Mouse (Mus musculus) embryonic facial prominence, embryonic 10.5 days (tissue): ENCODE measurements around the gene Dynlt1b. TPM values are rescaled to one million over a fixed set of nuclear protein-coding genes. Genes with fewer than 3 reads are reported as not detected.
"Not testable (repeated sequence)": the region's sequence is repeated elsewhere in the genome, so short reads cannot be mapped to it uniquely, and the experiment has no call there.

Experiments used
- DNase-seq: peaks from one replicate; pipeline ENCODE4 v3.0.0-alpha.2; 2017; ENCODE audit warnings: low spot score
- H3K27ac ChIP-seq: fragments of 300-500 bp; sonication (generic); replicated peaks from 2 replicates; pipeline ENCODE4 v1.5.1; 2016; ENCODE audit warnings: mild to moderate bottlenecking
- H3K27me3 ChIP-seq: fragments of 300-500 bp; sonication (generic); replicated peaks from 2 replicates; pipeline ENCODE4 v1.6.1; 2016; ENCODE audit warnings: low read depth, mild to moderate bottlenecking; ENCODE audit not compliant: poor library complexity, severe bottlenecking
- H3K36me3 ChIP-seq: fragments of 300-500 bp; sonication (generic); replicated peaks from 2 replicates; pipeline ENCODE4 v1.6.1; 2016; ENCODE audit warnings: mild to moderate bottlenecking, moderate library complexity
- H3K4me1 ChIP-seq: fragments of 300-500 bp; sonication (generic); 2 replicates; pipeline ENCODE4 v1.6.1; 2016
- H3K4me3 ChIP-seq: fragments of 300-500 bp; sonication (generic); 2 replicates; pipeline ENCODE4 v1.5.1; 2016; ENCODE audit warnings: mild to moderate bottlenecking, moderate library complexity
- H3K9me3 ChIP-seq: fragments of 300-500 bp; sonication (generic); 2 replicates; pipeline ENCODE4 v1.6.1; 2016; ENCODE audit warnings: mild to moderate bottlenecking
- WGBS: fragments of 180-500 bp; shearing (Covaris S2); methylation state at CpG from one replicate; pipeline ENCODE4 v1.1.7; 2016; 5-methylcytosine and 5-hydroxymethylcytosine counted together
- polyA plus RNA-seq: library from polyadenylated mRNA; unstranded; fragments of >200 nt; fragmentation: Nextera tagmentation; extraction: Ambion mirVana; gene quantifications from 2 replicates; pipeline ENCODE4 v1.2.1, GENCODE M21; 2016

Gene Dynlt1b
- polyA plus RNA-seq, 1 experiment from 2014 or later: 495 TPM

GRCm38 (mm10) chr17:6454703-6455102 lies 24.8 kb downstream of the Dynlt1b start:
- H3K36me3 ChIP-seq: peaks cover 42% of the 10 kb centered on the region
- not testable (repeated sequence) for H3K4me3 ChIP-seq, H3K9me3 ChIP-seq, H3K27ac ChIP-seq, H3K4me1 ChIP-seq, H3K27me3 ChIP-seq
- peak; percentile 6 for DNase-seq
- 94% methylated on average over 2 of the region's 2 CpGs for WGBS

GRCm38 (mm10) chr17:6455883-6456282 lies 26.0 kb downstream of the Dynlt1b start:
- H3K4me3 ChIP-seq, H3K4me1 ChIP-seq, H3K27ac ChIP-seq, H3K9me3 ChIP-seq, DNase-seq, H3K27me3 ChIP-seq: not testable (repeated sequence)
- peaks cover 46% of the 10 kb centered on the region for H3K36me3 ChIP-seq
- 94% methylated on average over 12 of the region's 12 CpGs for WGBS

- 94% methylated on average over 18 of the region's 22 CpGs for WGBS
- H3K36me3 ChIP-seq: peaks cover 54% of the 10 kb centered on the region
- H3K4me3 ChIP-seq, H3K27me3 ChIP-seq, H3K27ac ChIP-seq, DNase-seq, H3K9me3 ChIP-seq, H3K4me1 ChIP-seq: not testable (repeated sequence)
Measured at GRCm38 (mm10) chr17:6456614-6457402, 26.9 kb downstream of the Dynlt1b start.

GRCm38 (mm10) chr17:6461083-6461595 lies 31.2 kb downstream of the Dynlt1b start:
- not testable (repeated sequence) for H3K4me3 ChIP-seq, H3K27ac ChIP-seq, H3K9me3 ChIP-seq, DNase-seq, H3K4me1 ChIP-seq, H3K27me3 ChIP-seq
- peaks cover 42% of the 10 kb centered on the region for H3K36me3 ChIP-seq
- WGBS: 92% methylated on average over 5 of the region's 5 CpGs

GRCm38 (mm10) chr17:6465735-6466134 lies 35.8 kb downstream of the Dynlt1b start:
- not testable (repeated sequence) for DNase-seq, H3K4me3 ChIP-seq, H3K9me3 ChIP-seq, H3K27me3 ChIP-seq, H3K27ac ChIP-seq
- Histone ChIP-seq H3K36me3 (peaks cover 19% of the 10 kb centered on the region), H3K4me1 (peaks cover 17% of the 10 kb centered on the region)
- WGBS: 92% methylated on average over 9 of the region's 9 CpGs

GRCm38 (mm10) chr17:6467638-6468461 lies 37.9 kb downstream of the Dynlt1b start:
- not testable (repeated sequence) for H3K27me3 ChIP-seq, H3K36me3 ChIP-seq, H3K4me3 ChIP-seq, H3K9me3 ChIP-seq
- 61% methylated on average over 18 of the region's 18 CpGs for WGBS
- Histone ChIP-seq H3K27ac (peak overlapping the region; percentile 16), H3K4me1 (peaks cover 17% of the 10 kb centered on the region)
- peak; percentile 30 for DNase-seq

- 96% methylated on average over 2 of the region's 3 CpGs for WGBS
Measured at GRCm38 (mm10) chr17:6470031-6470430, 40.1 kb downstream of the Dynlt1b start.

GRCm38 (mm10) chr17:6470671-6471070 lies 40.8 kb downstream of the Dynlt1b start:
- not testable (repeated sequence) for H3K36me3 ChIP-seq, H3K27ac ChIP-seq, H3K4me3 ChIP-seq, H3K27me3 ChIP-seq, H3K9me3 ChIP-seq, DNase-seq
- peaks cover 23% of the 10 kb centered on the region for H3K4me1 ChIP-seq
- 90% methylated on average over 6 of the region's 7 CpGs for WGBS

More at GRCm38 (mm10) chr17:6470031-6470430, 40.1 kb downstream of the Dynlt1b start:
- H3K27me3 ChIP-seq, DNase-seq, H3K36me3 ChIP-seq, H3K9me3 ChIP-seq, H3K4me3 ChIP-seq, H3K27ac ChIP-seq: not testable (repeated sequence)
- peaks cover 17% of the 10 kb centered on the region for H3K4me1 ChIP-seq

GRCm38 (mm10) chr17:6475270-6475669 lies 45.4 kb downstream of the Dynlt1b start:
- peaks cover 20% of the 10 kb centered on the region for H3K4me1 ChIP-seq
- H3K27me3 ChIP-seq, DNase-seq, H3K27ac ChIP-seq, H3K36me3 ChIP-seq, H3K9me3 ChIP-seq: not testable (repeated sequence)
- WGBS: 94% methylated on average over 6 of the region's 6 CpGs
- H3K4me3 ChIP-seq: peak overlapping the region; percentile 76; the same call in 1 of the 2 replicates

- peaks cover 20% of the 10 kb centered on the region for H3K4me1 ChIP-seq
- DNase-seq, H3K27me3 ChIP-seq, H3K36me3 ChIP-seq, H3K9me3 ChIP-seq, H3K27ac ChIP-seq: not testable (repeated sequence)
- WGBS: 58% methylated on average over 7 of the region's 7 CpGs
- H3K4me3 ChIP-seq: peak overlapping the region; percentile 76
Measured at GRCm38 (mm10) chr17:6475913-6476312, 46.0 kb downstream of the Dynlt1b start.

- peak overlapping the region; percentile 76 for H3K4me3 ChIP-seq
- not testable (repeated sequence) for H3K27me3 ChIP-seq, H3K36me3 ChIP-seq, H3K9me3 ChIP-seq
- peak; percentile 76 for DNase-seq
- peaks cover 20% of the 10 kb centered on the region for H3K4me1 ChIP-seq
- under 1% methylated on average over 45 of the region's 45 CpGs for WGBS
- H3K27ac ChIP-seq: peak overlapping the region; percentile 88
Measured at GRCm38 (mm10) chr17:6476495-6476947, 46.6 kb downstream of the Dynlt1b start.

- WGBS: 1% methylated on average over 42 of the region's 42 CpGs
- H3K9me3 ChIP-seq, H3K36me3 ChIP-seq, H3K27me3 ChIP-seq: not testable (repeated sequence)
- peak overlapping the region; percentile 88 for H3K27ac ChIP-seq
- H3K4me1 ChIP-seq: peaks cover 20% of the 10 kb centered on the region
- peak; percentile 67 for DNase-seq
- H3K4me3 ChIP-seq: peak overlapping the region; percentile 76
Measured at GRCm38 (mm10) chr17:6477026-6477425, 47.1 kb downstream of the Dynlt1b start.
